Mouse (Mus musculus) kidney, embryonic 16.5 days (tissue): Measurements from ENCODE around the gene Rsbn1l. TPM values are rescaled to one million over a fixed set of nuclear protein-coding genes. Genes with fewer than 3 reads are reported as not detected.
A peak's percentile ranks its signal among the peaks of the same experiment; 100 is the strongest.

Source experiments
- ATAC-seq: fragments of 200-750 bp; cut with Nextera tagmentation; 2 replicates; pipeline ENCODE4 v1.8.0; 2017; ENCODE audit warnings: moderate TSS enrichment; ENCODE audit not compliant: low FRiP score, low TSS enrichment
- H3K27ac ChIP-seq: fragments of 300-500 bp; sonication (generic); 2 replicates; pipeline ENCODE4 v1.5.1; 2014; ENCODE audit warnings: low read length
- H3K27me3 ChIP-seq: fragments of 300-500 bp; sonication (generic); 2 replicates; pipeline ENCODE4 v1.6.1; 2014; ENCODE audit warnings: low read length, control low read depth, mixed read lengths; ENCODE audit not compliant: insufficient read depth
- H3K36me3 ChIP-seq: fragments of 300-500 bp; sonication (generic); 2 replicates; pipeline ENCODE4 v1.6.1; 2014; ENCODE audit warnings: low read length, control low read depth, mixed read lengths; ENCODE audit not compliant: insufficient read depth
- H3K4me1 ChIP-seq: fragments of 300-500 bp; sonication (generic); 2 replicates; pipeline ENCODE4 v1.6.1; 2014; ENCODE audit warnings: low read length, control low read depth, mixed read lengths; ENCODE audit not compliant: insufficient read depth
- H3K4me2 ChIP-seq: fragments of 300-500 bp; sonication (generic); replicated peaks from 2 replicates; pipeline ENCODE4 v1.6.1; 2014; ENCODE audit warnings: low read depth, low read length
- H3K4me3 ChIP-seq: fragments of 300-500 bp; sonication (generic); 2 replicates; pipeline ENCODE4 v1.5.1; 2014; ENCODE audit warnings: mild to moderate bottlenecking, low read length
- H3K9ac ChIP-seq: fragments of 300-500 bp; sonication (generic); replicated peaks from 2 replicates; pipeline ENCODE4 v1.6.1; 2014; ENCODE audit warnings: low read length
- H3K9me3 ChIP-seq: fragments of 300-500 bp; sonication (generic); 2 replicates; pipeline ENCODE4 v1.6.1; 2016; ENCODE audit warnings: low read length, control low read depth
- WGBS: fragments of 180-500 bp; shearing (Covaris S2); extraction: QIAGEN DNeasy Blood & Tissue Kit; methylation state at CpG from one replicate; pipeline ENCODE4 v1.1.7; 2014; 5-methylcytosine and 5-hydroxymethylcytosine counted together
- polyA plus RNA-seq: library from polyadenylated mRNA; unstranded; fragments of >200 nt; fragmentation: Nextera tagmentation; extraction: Ambion mirVana; gene quantifications from 2 replicates; pipeline ENCODE4 v1.2.1, GENCODE M21; 2015

The Rsbn1l gene
- polyA plus RNA-seq, 1 experiment from 2014 or later = 4.5 TPM

GRCm38 (mm10) chr5:20919566-20919965 is 36.6 kb downstream of the Rsbn1l start:
- H3K9ac ChIP-seq = no peak overlapping the region
- H3K36me3 ChIP-seq = no peaks in the 10 kb centered on the region
- no peaks in the 10 kb centered on the region for H3K9me3 ChIP-seq
- H3K27ac ChIP-seq = no peak overlapping the region
- H3K4me1 ChIP-seq = no peaks in the 10 kb centered on the region
- H3K27me3 ChIP-seq = no peaks in the 10 kb centered on the region
- no peak for ATAC-seq
- no peak overlapping the region for H3K4me3 ChIP-seq
- WGBS = 94% methylated on average over 9 of the region's 9 CpGs
- no peak overlapping the region for H3K4me2 ChIP-seq

- ATAC-seq = no peak
- Histone ChIP-seq H3K4me3 (no peak overlapping the region), H3K4me1 (no peaks in the 10 kb centered on the region), H3K27me3 (no peaks in the 10 kb centered on the region), H3K27ac (no peak overlapping the region), H3K36me3 (no peaks in the 10 kb centered on the region), H3K9ac (no peak overlapping the region), H3K4me2 (no peak overlapping the region), H3K9me3 (no peaks in the 10 kb centered on the region)
- WGBS = 96% methylated on average over 4 of the region's 4 CpGs
Measured at GRCm38 (mm10) chr5:20918967-20919366, 37.2 kb downstream of the Rsbn1l start.

GRCm38 (mm10) chr5:20913372-20914275 is 42.6 kb downstream of the Rsbn1l start:
- Histone ChIP-seq H3K27me3 (no peaks in the 10 kb centered on the region), H3K4me3 (no peak overlapping the region), H3K27ac (no peak overlapping the region), H3K4me1 (no peaks in the 10 kb centered on the region), H3K9me3 (no peaks in the 10 kb centered on the region), H3K4me2 (no peak overlapping the region), H3K36me3 (no peaks in the 10 kb centered on the region), H3K9ac (no peak overlapping the region)
- 77% methylated on average over 11 of the region's 11 CpGs for WGBS
- ATAC-seq = 0 out of 2 replicates have a peak, but pooled peaks have one; percentile 42

- H3K27me3 ChIP-seq = no peaks in the 10 kb centered on the region
- no peak overlapping the region for H3K4me2 ChIP-seq
- H3K9me3 ChIP-seq = no peaks in the 10 kb centered on the region
- H3K27ac ChIP-seq = no peak overlapping the region
- peaks cover 10% of the 10 kb centered on the region for H3K36me3 ChIP-seq
- ATAC-seq = no peak
- no peak overlapping the region for H3K4me3 ChIP-seq
- 76% methylated on average over 2 of the region's 2 CpGs for WGBS
- H3K4me1 ChIP-seq = no peaks in the 10 kb centered on the region
- H3K9ac ChIP-seq = no peak overlapping the region
Measured at GRCm38 (mm10) chr5:20911741-20912140, 44.5 kb downstream of the Rsbn1l start.

GRCm38 (mm10) chr5:20906191-20906590 is 50.0 kb downstream of the Rsbn1l start:
- no peak overlapping the region for H3K4me3 ChIP-seq
- no peaks in the 10 kb centered on the region for H3K9me3 ChIP-seq
- 95% methylated on average over 7 of the region's 7 CpGs for whole genome bisulfite sequencing
- no peaks in the 10 kb centered on the region for H3K27me3 ChIP-seq
- ATAC-seq = no peak
- no peak overlapping the region for H3K4me2 ChIP-seq
- peaks cover 27% of the 10 kb centered on the region for H3K36me3 ChIP-seq
- H3K27ac ChIP-seq = no peak overlapping the region
- H3K9ac ChIP-seq = no peak overlapping the region
- H3K4me1 ChIP-seq = no peaks in the 10 kb centered on the region

GRCm38 (mm10) chr5:20905437-20905836 is 50.8 kb downstream of the Rsbn1l start:
- Histone ChIP-seq H3K27ac (no peak overlapping the region), H3K4me2 (no peak overlapping the region), H3K4me3 (no peak overlapping the region), H3K9ac (no peak overlapping the region), H3K36me3 (peaks cover 32% of the 10 kb centered on the region), H3K9me3 (no peaks in the 10 kb centered on the region), H3K27me3 (no peaks in the 10 kb centered on the region), H3K4me1 (no peaks in the 10 kb centered on the region)
- whole genome bisulfite sequencing = 66% methylated on average over 2 of the region's 2 CpGs
- ATAC-seq = no peak

GRCm38 (mm10) chr5:20904647-20905046 is 51.6 kb downstream of the Rsbn1l start:
- Histone ChIP-seq H3K9me3 (no peaks in the 10 kb centered on the region), H3K4me2 (no peak overlapping the region), H3K27ac (no peak overlapping the region), H3K4me1 (no peaks in the 10 kb centered on the region), H3K27me3 (no peaks in the 10 kb centered on the region), H3K9ac (no peak overlapping the region), H3K36me3 (peaks cover 36% of the 10 kb centered on the region), H3K4me3 (no peak overlapping the region)
- WGBS = 87% methylated on average over 2 of the region's 2 CpGs
- ATAC-seq = no peak

- Histone ChIP-seq H3K4me3 (no peak overlapping the region), H3K27ac (no peak overlapping the region), H3K9ac (no peak overlapping the region), H3K4me2 (no peak overlapping the region), H3K36me3 (peaks cover 34% of the 10 kb centered on the region), H3K9me3 (no peaks in the 10 kb centered on the region), H3K4me1 (no peaks in the 10 kb centered on the region), H3K27me3 (no peaks in the 10 kb centered on the region)
- no peak for ATAC-seq
- WGBS = 94% methylated on average over 2 of the region's 2 CpGs
Measured at GRCm38 (mm10) chr5:20897446-20898167, 58.6 kb downstream of the Rsbn1l start.

GRCm38 (mm10) chr5:20884036-20884620 is 72.1 kb downstream of the Rsbn1l start:
- Histone ChIP-seq H3K36me3 (peaks cover 11% of the 10 kb centered on the region; the same call in 1 of the 2 replicates), H3K4me2 (peak overlapping the region; percentile 61; the same call in 1 of the 2 replicates), H3K9me3 (no peaks in the 10 kb centered on the region), H3K27me3 (no peaks in the 10 kb centered on the region), H3K9ac (peak overlapping the region; percentile 46; the same call in 1 of the 2 replicates), H3K4me3 (no peak overlapping the region), H3K27ac (no peak overlapping the region), H3K4me1 (peaks cover 19% of the 10 kb centered on the region)
- ATAC-seq = no peak
- WGBS = 76% methylated on average over 4 of the region's 4 CpGs
